Mouse (Mus musculus): ENCODE results near the gene Zcchc13.

Zcchc13 gene

GRCm38 (mm10) chrX:103630303-103630702, at the start of gene Zcchc13:
Gene Zcchc13 (plus strand): TSS chrX:103630586.
- DNase-seq = no peak

- no peak for DNase-seq
Measured at GRCm38 (mm10) chrX:103584262-103584661, 46.1 kb upstream of the Zcchc13 start.

GRCm38 (mm10) chrX:103592056-103592455, 38.3 kb upstream of the Zcchc13 start:
- DNase-seq = no peak

GRCm38 (mm10) chrX:103602553-103602952, 27.8 kb upstream of the Zcchc13 start:
- DNase-seq = no peak

- DNase-seq = no peak
Measured at GRCm38 (mm10) chrX:103604211-103604610, 26.2 kb upstream of the Zcchc13 start.

GRCm38 (mm10) chrX:103605473-103605872, 24.9 kb upstream of the Zcchc13 start:
- no peak for DNase-seq

- peak; percentile 17 for DNase-seq
Measured at GRCm38 (mm10) chrX:103610401-103610800, 20.0 kb upstream of the Zcchc13 start.

GRCm38 (mm10) chrX:103611462-103611861, 18.9 kb upstream of the Zcchc13 start:
- DNase-seq = no peak

GRCm38 (mm10) chrX:103614700-103615233, 15.6 kb upstream of the Zcchc13 start:
- DNase-seq = no peak

- no peak for DNase-seq
Measured at GRCm38 (mm10) chrX:103615453-103615852, 14.9 kb upstream of the Zcchc13 start.

GRCm38 (mm10) chrX:103616162-103616535, 14.2 kb upstream of the Zcchc13 start:
- DNase-seq = peak; percentile 52

- DNase-seq = peak; percentile 97
Measured at GRCm38 (mm10) chrX:103616536-103617404, 13.6 kb upstream of the Zcchc13 start.

- DNase-seq = peak; percentile 7
Measured at GRCm38 (mm10) chrX:103617405-103618095, 12.8 kb upstream of the Zcchc13 start.

GRCm38 (mm10) chrX:103621799-103622198, 8.6 kb upstream of the Zcchc13 start:
- DNase-seq = no peak

- DNase-seq = peak; percentile 99
Measured at GRCm38 (mm10) chrX:103622260-103622934, 8.0 kb upstream of the Zcchc13 start.

GRCm38 (mm10) chrX:103622935-103623280, 7.5 kb upstream of the Zcchc13 start:
- DNase-seq = peak; percentile 31

- DNase-seq = peak; percentile 50
Measured at GRCm38 (mm10) chrX:103623411-103623845, 7.0 kb upstream of the Zcchc13 start.

- peak; percentile 72 for DNase-seq
Measured at GRCm38 (mm10) chrX:103624426-103625168, 5.8 kb upstream of the Zcchc13 start.

GRCm38 (mm10) chrX:103628890-103629289, 1.5 kb upstream of the Zcchc13 start:
- DNase-seq = peak; percentile 8

- DNase-seq = no peak
Measured at GRCm38 (mm10) chrX:103633895-103634294, 3.5 kb downstream of the Zcchc13 start.

- no peak for DNase-seq
Measured at GRCm38 (mm10) chrX:103636021-103636420, 5.6 kb downstream of the Zcchc13 start.

- DNase-seq = no peak
Measured at GRCm38 (mm10) chrX:103638566-103638965, 8.2 kb downstream of the Zcchc13 start.
